Mouse (Mus musculus): Measurements from ENCODE around the gene Rfng.
"Not testable (repeated sequence)": the region's sequence is repeated elsewhere in the genome, so short reads cannot be mapped to it uniquely, and the experiment has no call there.

The Rfng gene

GRCm38 (mm10) chr11:120784064-120784791 lies at the start of gene Rfng, which contains the start of gene Gps1:
Gene Rfng (minus strand): TSS chr11:120784207.
Gene Gps1 (plus strand): TSS chr11:120784272.
- no peak for DNase-seq (ENCODE audit: extremely low spot score, low read depth, low spot score)

- DNase-seq (ENCODE audit: extremely low spot score, low read depth, low spot score), result not testable (repeated sequence)
Measured at GRCm38 (mm10) chr11:120832962-120833361, 49.0 kb upstream of the Rfng start.

- no peak for DNase-seq (ENCODE audit: extremely low spot score, low read depth, low spot score)
Measured at GRCm38 (mm10) chr11:120831659-120832440, 47.8 kb upstream of the Rfng start.

GRCm38 (mm10) chr11:120830686-120831085 lies 46.7 kb upstream of the Rfng start:
- no peak for DNase-seq (ENCODE audit: extremely low spot score, low read depth, low spot score)

GRCm38 (mm10) chr11:120829757-120830532 lies 45.9 kb upstream of the Rfng start:
- no peak for DNase-seq (ENCODE audit: extremely low spot score, low read depth, low spot score)

- DNase-seq (ENCODE audit: extremely low spot score, low read depth, low spot score), result no peak
Measured at GRCm38 (mm10) chr11:120828416-120828815, 44.4 kb upstream of the Rfng start.

- DNase-seq (ENCODE audit: extremely low spot score, low read depth, low spot score), result no peak
Measured at GRCm38 (mm10) chr11:120826016-120826953, 42.3 kb upstream of the Rfng start.

- DNase-seq (ENCODE audit: extremely low spot score, low read depth, low spot score), result no peak
Measured at GRCm38 (mm10) chr11:120825289-120825863, 41.4 kb upstream of the Rfng start.

GRCm38 (mm10) chr11:120824787-120825288 lies 40.8 kb upstream of the Rfng start:
- DNase-seq (ENCODE audit: extremely low spot score, low read depth, low spot score), result peak; percentile 52

- peak; percentile 75 for DNase-seq (ENCODE audit: extremely low spot score, low read depth, low spot score)
Measured at GRCm38 (mm10) chr11:120823956-120824786, 40.2 kb upstream of the Rfng start, which contains the start of gene Fasn. Gene Fasn (minus strand): TSS chr11:120824547.

GRCm38 (mm10) chr11:120823551-120823947 lies 39.5 kb upstream of the Rfng start:
- DNase-seq (ENCODE audit: extremely low spot score, low read depth, low spot score), result no peak

GRCm38 (mm10) chr11:120822831-120823550 lies 39.0 kb upstream of the Rfng start:
- DNase-seq (ENCODE audit: extremely low spot score, low read depth, low spot score), result no peak

- DNase-seq (ENCODE audit: extremely low spot score, low read depth, low spot score), result no peak
Measured at GRCm38 (mm10) chr11:120822321-120822720, 38.3 kb upstream of the Rfng start.

- DNase-seq (ENCODE audit: extremely low spot score, low read depth, low spot score), result no peak
Measured at GRCm38 (mm10) chr11:120821076-120821922, 37.3 kb upstream of the Rfng start.

GRCm38 (mm10) chr11:120820546-120820945 lies 36.5 kb upstream of the Rfng start:
- no peak for DNase-seq (ENCODE audit: extremely low spot score, low read depth, low spot score)

- no peak for DNase-seq (ENCODE audit: extremely low spot score, low read depth, low spot score)
Measured at GRCm38 (mm10) chr11:120819556-120819955, 35.5 kb upstream of the Rfng start.

- no peak for DNase-seq (ENCODE audit: extremely low spot score, low read depth, low spot score)
Measured at GRCm38 (mm10) chr11:120818251-120818650, 34.2 kb upstream of the Rfng start.

All from hindlimb bud, embryonic 11.5 days (tissue).